Mouse (Mus musculus): ENCODE data around the gene C1qb. TPM values are rescaled to one million over a fixed set of nuclear protein-coding genes. Genes with fewer than 3 reads are reported as not detected.

The C1qb gene
- total and polyA plus RNA-seq, 3 experiments = not detected

DNA sequence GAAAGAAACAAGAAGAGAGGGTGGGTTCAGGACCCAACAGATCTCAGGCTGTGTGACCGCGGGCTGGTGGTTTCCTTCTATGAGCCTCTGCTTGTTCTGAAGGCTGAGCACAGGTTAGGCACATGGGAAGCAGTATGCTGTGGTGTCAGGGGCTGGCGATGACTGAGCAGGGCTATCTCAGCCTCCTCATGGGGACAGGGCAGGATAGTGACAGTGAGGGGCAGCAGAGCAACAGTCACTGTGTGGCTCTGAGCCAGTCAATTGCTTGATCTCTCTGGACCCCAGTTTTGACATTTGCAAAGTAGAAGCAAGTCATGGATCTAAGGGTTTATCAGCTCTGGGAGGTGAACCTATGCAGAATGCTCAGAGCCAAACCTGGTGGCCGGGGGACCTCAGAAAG is 5.1 kb upstream of the C1qb start:
- Histone ChIP-seq H3K27ac (ENCODE audit: insufficient read depth, low read depth) (no peak overlapping the region), H3K4me3 (replicated peaks in 1 of 3; ENCODE audit: low read depth in 2 of 3, low read length in 2 of 3, poor library complexity in 1 of 3) (no peak overlapping the region)

DNA sequence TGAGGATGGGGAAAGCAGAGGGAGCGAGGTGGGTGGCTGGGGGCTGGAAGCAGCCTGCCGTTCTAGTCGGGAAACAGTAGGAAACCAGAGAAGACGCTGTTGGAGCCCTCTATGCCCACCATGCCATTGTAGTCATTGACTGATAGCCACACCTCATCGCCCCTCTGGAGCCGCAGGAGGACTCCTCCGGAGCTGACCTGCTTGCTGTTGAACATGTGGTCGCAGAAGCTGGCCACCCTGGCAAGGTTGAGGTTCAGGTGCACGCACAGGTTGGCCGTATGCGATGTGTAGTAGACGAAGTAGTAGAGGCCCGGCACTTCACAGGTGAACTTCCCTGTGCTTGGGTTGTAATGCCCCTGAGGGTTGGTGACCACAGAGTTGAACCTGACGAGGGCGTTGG is 4.0 kb upstream of the C1qb start:
- no peaks in the 10 kb centered on the region for H3K9me3 ChIP-seq (replicated peaks; ENCODE audit: low read length)
- H3K79me2 ChIP-seq (replicated peaks; ENCODE audit: control insufficient read depth, extremely low read depth, insufficient read depth, poor library complexity, severe bottlenecking) = no peaks in the 10 kb centered on the region
- H3K27ac ChIP-seq (ENCODE audit: insufficient read depth, low read depth) = no peak overlapping the region
- no peak overlapping the region for H3K4me3 ChIP-seq (replicated peaks in 1 of 3; ENCODE audit: low read depth in 2 of 3, low read length in 2 of 3, poor library complexity in 1 of 3)
- no peak overlapping the region for H3K4me2 ChIP-seq (ENCODE audit: insufficient read depth, low read depth, poor library complexity, severe bottlenecking)
- DNase-seq (ENCODE audit: extremely low read depth) = no peak
- TF ChIP-seq CTCF (conservative IDR thresholded peaks at IDR 0.05 in 1 of 2, IDR thresholded peaks at IDR 0.05 in 1 of 2; ENCODE audit: low read depth in 2 of 2, low read length in 2 of 2) = no peak
- TF ChIP-seq ZC3H11A (IDR thresholded peaks at IDR 0.05; ENCODE audit: low read depth, low read length) = no peak
- no peak for TF ChIP-seq GABPA (IDR thresholded peaks at IDR 0.05; ENCODE audit: insufficient replicate concordance, low read depth, low read length)
- no peak for TF ChIP-seq JUN (IDR thresholded peaks at IDR 0.05; ENCODE audit: insufficient read depth, low read depth, low read length)
- no peak for TF ChIP-seq ZNF384 (IDR thresholded peaks at IDR 0.05; ENCODE audit: low read depth, low read length)
- no peak for TF ChIP-seq TCF12 (IDR thresholded peaks at IDR 0.05; ENCODE audit: low read depth, low read length)
- TF ChIP-seq PAX5 (IDR thresholded peaks at IDR 0.05; ENCODE audit: low read length) = no peak
- TF ChIP-seq MAFK (IDR thresholded peaks at IDR 0.05; ENCODE audit: insufficient replicate concordance, low read length) = no peak
- TF ChIP-seq USF1 (IDR thresholded peaks at IDR 0.05; ENCODE audit: low read depth, low read length) = no peak
- no peak overlapping the region for H3K9ac ChIP-seq (ENCODE audit: insufficient read depth, low read depth)
- in situ Hi-C loops (cut with MboI; ENCODE audit: low pct_ligation_motif_present, low pct_unique_long_range_greater_than_20kb, low sequenced_read_pairs) (loop anchor here (5.0 to 10.0 kb wide), 2 partner anchors 182 to 395 kb away; no protein-coding TSS in a partner anchor), dilution Hi-C loops (cut with MboI; ENCODE audit: extremely low pct_ligation_motif_present, extremely low pct_unique_long_range_greater_than_20kb, low sequenced_read_pairs) (no loop called here)
- peaks cover 10 to 14% of the 10 kb centered on the region in 2 experiments; a peak in 3 of 4 replicates for H3K4me1 ChIP-seq (ENCODE audit: control insufficient read depth in 1 of 2, insufficient read depth in 2 of 2)
- peaks cover 98% of the 10 kb centered on the region for H3K27me3 ChIP-seq (replicated peaks)
- no peaks in the 10 kb centered on the region for H3K36me3 ChIP-seq (replicated peaks in 1 of 2; ENCODE audit: control insufficient read depth in 1 of 2, insufficient read depth in 1 of 2, low read length in 1 of 2)

More for the DNA sequence above, 5.1 kb upstream of the C1qb start:
- DNase-seq (ENCODE audit: extremely low read depth) = no peak
- H3K9ac ChIP-seq (ENCODE audit: insufficient read depth, low read depth) = no peak overlapping the region
- no peak overlapping the region for H3K4me2 ChIP-seq (ENCODE audit: insufficient read depth, low read depth, poor library complexity, severe bottlenecking)
- TF ChIP-seq USF2 (conservative IDR thresholded peaks at IDR 0.05; ENCODE audit: low read depth, low read length) = no peak
- TF ChIP-seq CTCF (conservative IDR thresholded peaks at IDR 0.05 in 1 of 2, IDR thresholded peaks at IDR 0.05 in 1 of 2; ENCODE audit: low read depth in 2 of 2, low read length in 2 of 2) = no peak
- no peak for TF ChIP-seq IRF4 (IDR thresholded peaks at IDR 0.05; ENCODE audit: low read depth, low read length)
- no peak for TF ChIP-seq JUN (IDR thresholded peaks at IDR 0.05; ENCODE audit: insufficient read depth, low read depth, low read length)
- TF ChIP-seq EP300 (IDR thresholded peaks at IDR 0.05; ENCODE audit: low read length) = no peak
- no peak for TF ChIP-seq TCF12 (IDR thresholded peaks at IDR 0.05; ENCODE audit: low read depth, low read length)
- no peak for TF ChIP-seq JUND (conservative IDR thresholded peaks at IDR 0.05; ENCODE audit: low read depth, low read length)
- no peak for TF ChIP-seq ZKSCAN1 (IDR thresholded peaks at IDR 0.05; ENCODE audit: borderline replicate concordance, low read depth, low read length)
- TF ChIP-seq SIN3A (IDR thresholded peaks at IDR 0.05; ENCODE audit: low read length) = no peak
- no peak for TF ChIP-seq ZC3H11A (IDR thresholded peaks at IDR 0.05; ENCODE audit: low read depth, low read length)
- TF ChIP-seq ZNF384 (IDR thresholded peaks at IDR 0.05; ENCODE audit: low read depth, low read length) = no peak
- TF ChIP-seq SMC3 (IDR thresholded peaks at IDR 0.05; ENCODE audit: low read depth, low read length) = no peak
- TF ChIP-seq KAT2A (IDR thresholded peaks at IDR 0.05; ENCODE audit: insufficient replicate concordance, low read length) = no peak
- dilution Hi-C loops (cut with MboI; ENCODE audit: extremely low pct_ligation_motif_present, extremely low pct_unique_long_range_greater_than_20kb, low sequenced_read_pairs) (no loop called here), in situ Hi-C loops (cut with MboI; ENCODE audit: low pct_ligation_motif_present, low pct_unique_long_range_greater_than_20kb, low sequenced_read_pairs) (loop anchor here (5.0 to 10.0 kb wide), 2 partner anchors 181 to 394 kb away; no protein-coding TSS in a partner anchor)
- H3K4me1 ChIP-seq (ENCODE audit: control insufficient read depth in 1 of 2, insufficient read depth in 2 of 2) = peaks cover 7 to 11% of the 10 kb centered on the region in 2 experiments; a peak in 3 of 4 replicates
- no peaks in the 10 kb centered on the region for H3K36me3 ChIP-seq (replicated peaks in 1 of 2; ENCODE audit: control insufficient read depth in 1 of 2, insufficient read depth in 1 of 2, low read length in 1 of 2)
- H3K79me2 ChIP-seq (replicated peaks; ENCODE audit: control insufficient read depth, extremely low read depth, insufficient read depth, poor library complexity, severe bottlenecking) = no peaks in the 10 kb centered on the region
- no peaks in the 10 kb centered on the region for H3K9me3 ChIP-seq (replicated peaks; ENCODE audit: low read length)
- H3K27me3 ChIP-seq (replicated peaks) = peaks cover 97% of the 10 kb centered on the region

All from CH12.LX (cell line).